Mouse (Mus musculus): ENCODE measurements around the gene Olfr556.

DNA sequence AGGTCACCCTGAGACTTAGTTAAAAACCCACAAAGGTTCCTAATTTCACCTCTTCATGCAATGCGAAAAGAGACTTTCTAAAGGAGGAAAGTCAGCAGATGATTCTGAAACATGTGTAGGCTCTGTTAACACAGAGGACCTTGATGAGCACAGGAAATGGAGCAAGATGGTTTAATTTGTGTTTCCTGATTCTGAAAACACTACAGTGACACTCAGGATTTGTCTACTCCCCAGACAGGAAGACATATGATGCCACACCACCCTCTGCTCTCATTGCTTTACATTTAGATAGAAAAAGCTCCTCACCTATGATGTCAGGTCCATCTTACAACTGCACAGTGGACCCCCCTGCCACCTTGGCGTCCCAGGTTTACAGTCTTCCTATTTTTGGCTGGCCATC lies 11.5 kb downstream of the Olfr556 start:
- no peak for TF ChIP-seq POLR2A (IDR thresholded peaks at IDR 0.05; ENCODE audit: borderline replicate concordance, extremely low read depth, insufficient read depth, insufficient read length, poor library complexity, severe bottlenecking)
- TF ChIP-seq CTCF (IDR thresholded peaks at IDR 0.05; ENCODE audit: borderline replicate concordance, extremely low read depth, insufficient read depth, insufficient read length): no peak

Measured in brain, embryonic 14.5 days (tissue).